Mouse (Mus musculus): ENCODE measurements around the gene Cmss1. TPM values are rescaled to one million over a fixed set of nuclear protein-coding genes. Genes with fewer than 3 reads are reported as not detected.

Cmss1 gene
- polyA plus RNA-seq, 1 experiment from 2014 or later: 18.6 TPM

- no peak for ATAC-seq (ENCODE audit: low read depth)
- H3K9ac ChIP-seq (ENCODE audit: low read depth, low read length): no peak overlapping the region
- 63% methylated on average over 12 of the region's 12 CpGs for WGBS (ENCODE audit: insufficient replicate concordance)
Measured at GRCm38 (mm10) chr16:57484043-57484795, 122.4 kb downstream of the Cmss1 start.

DNA sequence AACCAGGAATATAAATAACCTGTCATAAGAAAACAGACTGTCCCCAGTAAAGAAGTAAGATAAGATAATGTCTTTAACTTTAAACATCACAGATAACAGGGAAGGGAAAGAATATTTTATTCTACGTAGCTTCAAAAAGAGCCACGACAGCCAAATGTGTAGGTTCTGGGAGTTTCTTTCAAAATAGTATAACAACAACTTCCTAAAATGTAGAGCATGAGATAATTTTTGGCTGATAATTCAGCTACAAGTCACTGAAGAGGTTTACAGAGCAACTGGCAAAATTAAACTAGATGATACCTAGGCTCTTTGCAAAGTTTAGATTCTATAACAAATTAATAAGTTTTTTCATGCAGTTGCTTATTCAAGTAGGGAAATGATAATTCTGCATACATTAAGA lies 123.2 kb downstream of the Cmss1 start:
- H3K27me3 ChIP-seq (ENCODE audit: control insufficient read depth, insufficient read depth, low read depth, low read length): no peaks in the 10 kb centered on the region
- ATAC-seq (ENCODE audit: low read depth): no peak
- H3K27ac ChIP-seq (ENCODE audit: low read length): no peak overlapping the region
- WGBS (ENCODE audit: insufficient replicate concordance): 42% methylated on average over 2 of the region's 2 CpGs
- H3K36me3 ChIP-seq (ENCODE audit: control insufficient read depth, insufficient read depth): no peaks in the 10 kb centered on the region
- no peak overlapping the region for H3K4me3 ChIP-seq (ENCODE audit: low read depth, low read length)
- no peaks in the 10 kb centered on the region for H3K4me1 ChIP-seq (ENCODE audit: control insufficient read depth, low read depth, low read length)
- H3K9ac ChIP-seq (ENCODE audit: low read depth, low read length): no peak overlapping the region
- no peaks in the 10 kb centered on the region for H3K9me3 ChIP-seq (replicated peaks; ENCODE audit: control insufficient read depth, low read length)
- H3K4me2 ChIP-seq (ENCODE audit: low read depth, low read length): no peak overlapping the region

More at GRCm38 (mm10) chr16:57484043-57484795, 122.4 kb downstream of the Cmss1 start:
- H3K4me1 ChIP-seq (ENCODE audit: control insufficient read depth, low read depth, low read length): no peaks in the 10 kb centered on the region
- no peak overlapping the region for H3K27ac ChIP-seq (ENCODE audit: low read length)
- H3K36me3 ChIP-seq (ENCODE audit: control insufficient read depth, insufficient read depth): no peaks in the 10 kb centered on the region
- no peak overlapping the region for H3K4me2 ChIP-seq (ENCODE audit: low read depth, low read length)
- no peaks in the 10 kb centered on the region for H3K9me3 ChIP-seq (replicated peaks; ENCODE audit: control insufficient read depth, low read length)
- H3K27me3 ChIP-seq (ENCODE audit: control insufficient read depth, insufficient read depth, low read depth, low read length): no peaks in the 10 kb centered on the region
- H3K4me3 ChIP-seq (ENCODE audit: low read depth, low read length): no peak overlapping the region

DNA sequence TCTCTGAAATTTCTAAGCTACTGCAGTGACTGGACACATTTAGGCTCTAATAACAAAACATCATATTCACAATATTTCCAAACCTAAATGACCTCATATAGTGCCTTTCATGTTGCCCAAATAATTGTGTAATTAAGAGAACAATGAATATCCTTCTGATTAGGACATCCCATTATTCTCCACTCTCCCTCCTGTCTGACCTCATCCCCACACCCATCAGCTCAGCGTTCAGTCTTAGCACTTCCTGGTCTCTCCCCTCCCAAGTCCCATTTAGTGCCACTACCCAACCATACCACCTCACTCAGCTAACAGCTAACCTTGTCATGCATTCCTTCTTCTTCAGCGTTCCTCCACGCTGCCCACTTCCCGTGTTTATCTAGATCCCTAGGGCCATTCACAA lies 123.8 kb downstream of the Cmss1 start:
- Histone ChIP-seq H3K36me3 (ENCODE audit: control insufficient read depth, insufficient read depth) (no peaks in the 10 kb centered on the region), H3K4me1 (ENCODE audit: control insufficient read depth, low read depth, low read length) (no peaks in the 10 kb centered on the region), H3K9ac (ENCODE audit: low read depth, low read length) (no peak overlapping the region), H3K9me3 (replicated peaks; ENCODE audit: control insufficient read depth, low read length) (no peaks in the 10 kb centered on the region), H3K27ac (ENCODE audit: low read length) (no peak overlapping the region), H3K4me3 (ENCODE audit: low read depth, low read length) (no peak overlapping the region), H3K4me2 (ENCODE audit: low read depth, low read length) (no peak overlapping the region), H3K27me3 (ENCODE audit: control insufficient read depth, insufficient read depth, low read depth, low read length) (no peaks in the 10 kb centered on the region)
- ATAC-seq (ENCODE audit: low read depth): no peak
- 32% methylated on average over 4 of the region's 4 CpGs for WGBS (ENCODE audit: insufficient replicate concordance)

DNA sequence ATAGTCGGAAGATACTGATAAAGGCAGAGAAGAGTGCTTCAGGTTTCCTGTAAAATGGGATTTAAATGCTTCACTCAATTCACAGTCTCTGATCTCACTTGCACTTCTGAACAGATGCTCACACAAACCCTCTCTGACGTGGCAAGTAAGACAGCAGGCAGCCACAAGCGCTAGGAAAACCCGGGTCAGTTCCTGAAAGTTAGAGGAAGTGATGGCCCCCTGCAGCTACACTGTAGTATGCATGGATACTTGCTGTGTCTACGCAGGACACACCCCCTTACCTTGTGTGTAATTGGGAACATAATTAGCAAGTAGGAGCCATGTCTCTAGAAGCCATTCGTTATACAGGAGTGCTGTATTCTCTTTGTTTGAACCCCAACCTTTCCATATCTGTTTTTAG lies 124.4 kb downstream of the Cmss1 start:
- 35% methylated on average over 6 of the region's 6 CpGs for WGBS (ENCODE audit: insufficient replicate concordance)
- no peak for ATAC-seq (ENCODE audit: low read depth)
- no peak overlapping the region for H3K4me2 ChIP-seq (ENCODE audit: low read depth, low read length)
- H3K27ac ChIP-seq (ENCODE audit: low read length): no peak overlapping the region
- no peaks in the 10 kb centered on the region for H3K4me1 ChIP-seq (ENCODE audit: control insufficient read depth, low read depth, low read length)
- H3K4me3 ChIP-seq (ENCODE audit: low read depth, low read length): no peak overlapping the region
- H3K27me3 ChIP-seq (ENCODE audit: control insufficient read depth, insufficient read depth, low read depth, low read length): no peaks in the 10 kb centered on the region
- no peaks in the 10 kb centered on the region for H3K9me3 ChIP-seq (replicated peaks; ENCODE audit: control insufficient read depth, low read length)
- no peaks in the 10 kb centered on the region for H3K36me3 ChIP-seq (ENCODE audit: control insufficient read depth, insufficient read depth)
- H3K9ac ChIP-seq (ENCODE audit: low read depth, low read length): no peak overlapping the region

DNA sequence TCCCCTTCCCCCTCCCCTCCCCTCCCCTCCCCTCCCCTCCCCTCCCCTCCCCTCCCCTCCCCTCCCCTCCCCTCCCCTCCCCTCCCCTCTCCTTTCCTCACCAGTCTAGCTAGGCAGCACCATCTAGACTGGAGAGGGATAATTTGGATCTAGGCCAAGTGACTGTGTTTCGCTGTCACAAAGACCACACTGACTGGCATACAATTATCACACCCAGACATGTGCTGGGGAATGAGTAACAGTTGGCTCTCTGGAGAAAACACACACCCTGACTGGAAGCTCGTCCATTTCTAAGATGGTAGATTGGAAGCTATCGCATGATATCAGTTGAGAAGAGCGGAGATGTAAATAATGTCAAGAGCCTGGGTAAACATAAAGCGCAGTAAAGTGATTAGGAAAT lies 126.9 kb downstream of the Cmss1 start:
- H3K4me2 ChIP-seq (ENCODE audit: low read depth, low read length): no peak overlapping the region

GRCm38 (mm10) chr16:57478451-57478850 lies 128.2 kb downstream of the Cmss1 start:
- H3K9me3 ChIP-seq (replicated peaks; ENCODE audit: control insufficient read depth, low read length): 0 out of 2 replicates have a peak, but pooled peaks cover 3% of the 10 kb centered on the region
- H3K27me3 ChIP-seq (ENCODE audit: control insufficient read depth, insufficient read depth, low read depth, low read length): no peaks in the 10 kb centered on the region
- no peak overlapping the region for H3K4me2 ChIP-seq (ENCODE audit: low read depth, low read length)
- no peak overlapping the region for H3K27ac ChIP-seq (ENCODE audit: low read length)
- ATAC-seq (ENCODE audit: low read depth): no peak
- no peaks in the 10 kb centered on the region for H3K36me3 ChIP-seq (ENCODE audit: control insufficient read depth, insufficient read depth)
- H3K9ac ChIP-seq (ENCODE audit: low read depth, low read length): no peak overlapping the region
- 68% methylated on average over 2 of the region's 2 CpGs for WGBS (ENCODE audit: insufficient replicate concordance)
- H3K4me1 ChIP-seq (ENCODE audit: control insufficient read depth, low read depth, low read length): no peaks in the 10 kb centered on the region
- H3K4me3 ChIP-seq (ENCODE audit: low read depth, low read length): no peak overlapping the region

More for the DNA sequence above, 126.9 kb downstream of the Cmss1 start:
- WGBS (ENCODE audit: insufficient replicate concordance): 53% methylated on average over 5 of the region's 5 CpGs
- H3K4me3 ChIP-seq (ENCODE audit: low read depth, low read length): no peak overlapping the region
- H3K27ac ChIP-seq (ENCODE audit: low read length): no peak overlapping the region
- ATAC-seq (ENCODE audit: low read depth): no peak
- H3K36me3 ChIP-seq (ENCODE audit: control insufficient read depth, insufficient read depth): no peaks in the 10 kb centered on the region
- no peak overlapping the region for H3K9ac ChIP-seq (ENCODE audit: low read depth, low read length)
- no peaks in the 10 kb centered on the region for H3K4me1 ChIP-seq (ENCODE audit: control insufficient read depth, low read depth, low read length)
- 0 out of 2 replicates have a peak, but pooled peaks cover 3% of the 10 kb centered on the region for H3K9me3 ChIP-seq (replicated peaks; ENCODE audit: control insufficient read depth, low read length)
- no peaks in the 10 kb centered on the region for H3K27me3 ChIP-seq (ENCODE audit: control insufficient read depth, insufficient read depth, low read depth, low read length)

GRCm38 (mm10) chr16:57473415-57474085 lies 133.1 kb downstream of the Cmss1 start:
- Histone ChIP-seq H3K4me2 (ENCODE audit: low read depth, low read length) (no peak overlapping the region), H3K9ac (ENCODE audit: low read depth, low read length) (no peak overlapping the region)

DNA sequence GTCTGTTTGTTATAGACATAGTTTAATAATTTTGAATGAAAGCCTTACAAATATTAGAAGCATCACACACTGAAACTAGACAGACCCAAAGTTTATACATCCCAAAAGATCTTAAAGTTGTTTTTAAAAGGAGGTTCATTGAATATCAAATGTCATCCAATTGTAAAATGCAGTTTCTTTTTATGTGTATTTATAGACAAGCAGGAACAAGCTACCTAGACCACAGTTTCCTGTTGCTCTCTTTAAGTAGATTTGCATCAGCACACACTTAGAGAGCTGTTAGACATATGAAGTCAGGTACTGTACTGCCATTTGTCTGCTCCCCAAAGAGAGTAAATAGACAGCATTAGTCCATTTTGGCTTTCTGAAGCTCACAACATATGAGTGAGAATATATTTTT lies 135.6 kb downstream of the Cmss1 start:
- ATAC-seq (ENCODE audit: low read depth): no peak
- H3K4me3 ChIP-seq (ENCODE audit: low read depth, low read length): no peak overlapping the region
- H3K4me1 ChIP-seq (ENCODE audit: control insufficient read depth, low read depth, low read length): no peaks in the 10 kb centered on the region
- no peaks in the 10 kb centered on the region for H3K9me3 ChIP-seq (replicated peaks; ENCODE audit: control insufficient read depth, low read length)
- no peak overlapping the region for H3K27ac ChIP-seq (ENCODE audit: low read length)
- H3K27me3 ChIP-seq (ENCODE audit: control insufficient read depth, insufficient read depth, low read depth, low read length): no peaks in the 10 kb centered on the region
- H3K4me2 ChIP-seq (ENCODE audit: low read depth, low read length): no peak overlapping the region
- no peaks in the 10 kb centered on the region for H3K36me3 ChIP-seq (ENCODE audit: control insufficient read depth, insufficient read depth)
- H3K9ac ChIP-seq (ENCODE audit: low read depth, low read length): no peak overlapping the region

More at GRCm38 (mm10) chr16:57473415-57474085, 133.1 kb downstream of the Cmss1 start:
- Histone ChIP-seq H3K27ac (ENCODE audit: low read length) (no peak overlapping the region), H3K9me3 (replicated peaks; ENCODE audit: control insufficient read depth, low read length) (0 out of 2 replicates have a peak, but pooled peaks cover 3% of the 10 kb centered on the region), H3K4me3 (ENCODE audit: low read depth, low read length) (no peak overlapping the region), H3K27me3 (ENCODE audit: control insufficient read depth, insufficient read depth, low read depth, low read length) (no peaks in the 10 kb centered on the region), H3K36me3 (ENCODE audit: control insufficient read depth, insufficient read depth) (no peaks in the 10 kb centered on the region), H3K4me1 (ENCODE audit: control insufficient read depth, low read depth, low read length) (no peaks in the 10 kb centered on the region)
- ATAC-seq (ENCODE audit: low read depth): no peak
- 66% methylated on average over 10 of the region's 10 CpGs for whole genome bisulfite sequencing (ENCODE audit: insufficient replicate concordance)

GRCm38 (mm10) chr16:57470286-57470830 lies 136.3 kb downstream of the Cmss1 start:
- Histone ChIP-seq H3K4me3 (ENCODE audit: low read depth, low read length) (no peak overlapping the region), H3K27ac (ENCODE audit: low read length) (no peak overlapping the region), H3K36me3 (ENCODE audit: control insufficient read depth, insufficient read depth) (no peaks in the 10 kb centered on the region), H3K9ac (ENCODE audit: low read depth, low read length) (no peak overlapping the region), H3K27me3 (ENCODE audit: control insufficient read depth, insufficient read depth, low read depth, low read length) (no peaks in the 10 kb centered on the region), H3K4me1 (ENCODE audit: control insufficient read depth, low read depth, low read length) (no peaks in the 10 kb centered on the region), H3K9me3 (replicated peaks; ENCODE audit: control insufficient read depth, low read length) (no peaks in the 10 kb centered on the region), H3K4me2 (ENCODE audit: low read depth, low read length) (no peak overlapping the region)
- no peak for ATAC-seq (ENCODE audit: low read depth)
- WGBS (ENCODE audit: insufficient replicate concordance): 60% methylated on average over 12 of the region's 12 CpGs

Measured in liver, embryonic 16.5 days (tissue).